Mouse (Mus musculus): ENCODE results near the gene Gm37419. TPM values are rescaled to one million over a fixed set of nuclear protein-coding genes. Genes with fewer than 3 reads are reported as not detected.

Gm37419 gene
- total RNA-seq, 2 experiments from 2014 or later = not detected

DNA sequence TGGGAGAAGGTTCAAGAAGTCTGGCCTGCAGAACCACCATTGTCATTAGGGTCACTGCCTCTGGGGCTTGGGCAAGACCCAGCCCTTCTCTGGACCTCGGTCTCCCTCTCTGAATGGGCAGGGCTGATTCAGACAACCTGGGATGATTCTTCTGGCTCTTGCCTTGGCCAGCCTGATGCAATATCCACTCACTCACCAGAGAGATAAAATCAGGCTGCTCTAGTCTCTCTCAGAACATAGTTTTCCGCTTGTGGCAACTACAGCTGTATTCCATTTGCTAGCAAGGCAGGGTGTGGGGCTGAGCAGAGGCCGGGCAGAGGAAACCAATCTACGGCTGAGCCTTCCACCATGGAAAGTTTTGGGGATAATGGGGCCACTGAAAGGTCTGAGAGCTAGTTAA, 19.4 kb upstream of the Gm37419 start:
- no peak for DNase-seq (ENCODE audit: low spot score in 2 of 2)
- TF ChIP-seq CTCF (conservative IDR thresholded peaks at IDR 0.05) = no peak

DNA sequence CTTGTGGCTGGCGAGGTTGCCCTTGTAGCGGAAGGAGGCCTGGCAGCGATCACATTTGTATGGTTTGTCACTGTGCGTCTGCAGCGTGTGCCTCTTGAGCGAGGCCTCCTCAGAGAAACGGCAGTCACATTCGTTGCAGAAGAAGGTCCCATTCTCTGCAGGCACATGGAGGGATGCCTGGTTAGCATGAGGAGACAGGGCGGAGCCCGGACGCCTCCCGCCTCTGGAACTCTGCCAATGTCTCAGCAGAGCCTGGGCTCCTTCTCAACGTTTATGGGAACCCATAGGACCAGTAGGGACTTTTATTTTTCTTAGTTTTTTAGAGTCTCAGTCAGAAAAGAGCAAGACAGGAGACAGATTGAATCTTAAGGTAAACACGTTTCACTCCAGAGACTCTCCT, 18.4 kb upstream of the Gm37419 start:
- DNase-seq (ENCODE audit: low spot score in 2 of 2) = no peak
- H3K27ac ChIP-seq = no peak overlapping the region
- no peak overlapping the region for H3K4me3 ChIP-seq
- no peak for TF ChIP-seq CTCF (conservative IDR thresholded peaks at IDR 0.05)

More for the DNA sequence above, 19.4 kb upstream of the Gm37419 start:
- H3K4me3 ChIP-seq = no peak overlapping the region
- H3K27ac ChIP-seq = no peak overlapping the region

GRCm38 (mm10) chr16:23972126-23972740, 16.0 kb upstream of the Gm37419 start:
- no peak for DNase-seq (ENCODE audit: low spot score in 2 of 2)
- H3K27ac ChIP-seq = peak overlapping the region; percentile 33; the same call in 1 of the 2 replicates
- H3K4me3 ChIP-seq = no peak overlapping the region
- TF ChIP-seq CTCF (conservative IDR thresholded peaks at IDR 0.05) = no peak

- DNase-seq (ENCODE audit: low spot score in 2 of 2) = no peak
- no peak for TF ChIP-seq CTCF (conservative IDR thresholded peaks at IDR 0.05)
- H3K27ac ChIP-seq = no peak overlapping the region
- H3K4me3 ChIP-seq = no peak overlapping the region
Observed at GRCm38 (mm10) chr16:23972901-23973300, 15.4 kb upstream of the Gm37419 start.

DNA sequence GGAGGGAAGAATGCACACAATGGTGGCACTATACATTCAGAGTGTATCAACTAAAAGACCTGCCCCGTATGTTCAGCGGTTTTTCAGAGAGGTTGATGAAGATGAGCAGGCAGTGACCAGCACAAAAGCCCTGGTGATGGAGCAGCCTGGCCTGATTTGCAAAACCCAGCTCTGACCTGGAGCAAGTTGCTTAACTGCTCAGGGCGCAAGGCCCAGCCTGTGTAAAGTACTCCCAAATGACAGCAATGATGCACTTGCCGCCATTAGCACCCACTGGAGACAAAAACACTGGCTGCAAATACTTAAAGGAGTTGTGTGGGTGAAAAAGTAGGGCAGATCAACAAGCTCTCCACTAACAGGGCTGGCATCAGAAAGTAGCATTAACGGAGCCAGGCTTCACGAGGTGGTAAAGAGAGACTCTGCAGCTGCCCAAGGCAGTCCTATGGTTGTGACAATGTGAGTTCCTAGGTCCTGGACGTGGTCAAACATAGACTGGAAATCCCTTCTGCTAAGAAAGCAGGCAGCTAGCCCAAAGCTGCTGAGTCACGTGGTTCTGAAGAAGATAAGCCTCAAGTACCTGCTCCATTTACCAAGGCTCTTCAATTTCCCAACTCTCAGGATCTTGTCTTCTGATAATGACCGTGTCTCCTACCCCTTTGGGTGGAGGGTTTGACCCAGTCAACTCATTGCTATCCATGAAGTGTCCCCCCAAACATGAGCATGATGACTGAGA, 14.5 kb upstream of the Gm37419 start:
- DNase-seq (ENCODE audit: low spot score in 2 of 2) = no peak
- Histone ChIP-seq H3K4me3 (no peak overlapping the region), H3K27ac (no peak overlapping the region)
- no peak for TF ChIP-seq CTCF (conservative IDR thresholded peaks at IDR 0.05)

GRCm38 (mm10) chr16:23976196-23976595, 12.1 kb upstream of the Gm37419 start:
- TF ChIP-seq CTCF (conservative IDR thresholded peaks at IDR 0.05) = no peak
- no peak overlapping the region for H3K27ac ChIP-seq
- no peak for DNase-seq (ENCODE audit: low spot score in 2 of 2)

GRCm38 (mm10) chr16:23977732-23978131, 10.6 kb upstream of the Gm37419 start:
- peak overlapping the region; percentile 67 for H3K27ac ChIP-seq
- H3K4me3 ChIP-seq = no peak overlapping the region
- TF ChIP-seq CTCF (conservative IDR thresholded peaks at IDR 0.05) = no peak
- no peak for DNase-seq (ENCODE audit: low spot score in 2 of 2)

More at GRCm38 (mm10) chr16:23976196-23976595, 12.1 kb upstream of the Gm37419 start:
- no peak overlapping the region for H3K4me3 ChIP-seq

GRCm38 (mm10) chr16:23978495-23978894, 9.8 kb upstream of the Gm37419 start:
- no peak overlapping the region for H3K4me3 ChIP-seq
- peak overlapping the region; percentile 62; the same call in 1 of the 2 replicates for H3K27ac ChIP-seq
- TF ChIP-seq CTCF (conservative IDR thresholded peaks at IDR 0.05) = no peak
- DNase-seq (ENCODE audit: low spot score in 2 of 2) = no peak

DNA sequence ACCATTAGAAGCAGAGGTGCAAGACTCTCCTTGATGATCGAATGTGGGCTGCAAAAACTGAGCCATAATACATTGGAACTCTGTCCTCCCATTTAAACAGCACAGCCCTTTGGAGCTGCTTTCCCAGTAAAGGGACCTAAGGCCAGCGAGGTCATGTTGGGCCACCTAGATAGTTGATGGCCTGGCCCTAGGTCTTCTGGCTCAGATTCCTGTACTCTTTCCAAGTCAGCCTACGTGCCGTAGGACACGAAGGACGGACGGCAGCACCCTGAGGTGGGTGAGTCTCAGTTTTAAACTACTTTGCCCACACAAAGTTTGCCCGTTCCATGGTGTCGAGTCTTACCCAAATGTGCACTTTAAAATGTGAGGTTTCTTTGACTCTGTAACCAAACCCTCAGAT, 8.8 kb upstream of the Gm37419 start:
- DNase-seq (ENCODE audit: low spot score in 2 of 2) = no peak
- no peak for TF ChIP-seq CTCF (conservative IDR thresholded peaks at IDR 0.05)
- Histone ChIP-seq H3K4me3 (no peak overlapping the region; the same call in 1 of the 2 replicates), H3K27ac (peak overlapping the region; percentile 62)

GRCm38 (mm10) chr16:23980201-23980870, 7.9 kb upstream of the Gm37419 start:
- TF ChIP-seq CTCF (conservative IDR thresholded peaks at IDR 0.05) = no peak
- Histone ChIP-seq H3K4me3 (peak overlapping the region; percentile 94; the same call in 1 of the 2 replicates), H3K27ac (peak overlapping the region; percentile 99)
- DNase-seq (ENCODE audit: low spot score in 2 of 2) = no peak

- Histone ChIP-seq H3K4me3 (peak overlapping the region; percentile 94), H3K27ac (peak overlapping the region; percentile 99)
- TF ChIP-seq CTCF (conservative IDR thresholded peaks at IDR 0.05) = no peak
- DNase-seq (ENCODE audit: low spot score in 2 of 2) = no peak
Observed at GRCm38 (mm10) chr16:23980991-23981720, 7.1 kb upstream of the Gm37419 start.

- DNase-seq (ENCODE audit: low spot score in 2 of 2) = peak; percentile 77 to 78
- H3K27ac ChIP-seq = peak overlapping the region; percentile 99
- peak overlapping the region; percentile 94 for H3K4me3 ChIP-seq
- peak; percentile 84 for TF ChIP-seq CTCF (conservative IDR thresholded peaks at IDR 0.05)
Observed at GRCm38 (mm10) chr16:23981925-23982851, 6.1 kb upstream of the Gm37419 start.

Data from layer of hippocampus, adult 2 months (tissue).